Mouse (Mus musculus) induced T-regulatory cell, adult 2 months (primary cell): ENCODE measurements around the gene Pdk2.
A peak's percentile ranks its signal among the peaks of the same experiment; 100 is the strongest.

Experiments
- DNase-seq: peaks from one replicate; pipeline ENCODE4 v3.0.0-alpha.2; 2012; ENCODE audit warnings: low read depth

The Pdk2 gene

GRCm38 (mm10) chr11:95070140-95071107, 29.3 kb upstream of the Pdk2 start:
- DNase-seq: no peak

GRCm38 (mm10) chr11:95069226-95069957, 28.2 kb upstream of the Pdk2 start:
- no peak for DNase-seq

GRCm38 (mm10) chr11:95056768-95057501, 15.8 kb upstream of the Pdk2 start:
- no peak for DNase-seq

- DNase-seq: no peak
These were observed 11.9 kb upstream of the Pdk2 start for GRCm38 (mm10) chr11:95053062-95053461.

- DNase-seq: peak; percentile 80
These were observed 6.0 kb upstream of the Pdk2 start for GRCm38 (mm10) chr11:95046980-95047680.

- no peak for DNase-seq
These were observed 3.2 kb upstream of the Pdk2 start for GRCm38 (mm10) chr11:95044185-95044870.

- DNase-seq: no peak
These were observed 2.5 kb upstream of the Pdk2 start for GRCm38 (mm10) chr11:95043608-95044007.

- no peak for DNase-seq
These were observed 1.9 kb upstream of the Pdk2 start for GRCm38 (mm10) chr11:95043060-95043459.

GRCm38 (mm10) chr11:95042096-95042495, 942 bp upstream of the Pdk2 start:
- peak; percentile 80 for DNase-seq

- peak; percentile 30 for DNase-seq
These were observed 539 bp downstream of the Pdk2 start for GRCm38 (mm10) chr11:95040491-95041138.

GRCm38 (mm10) chr11:95039766-95040165, 1.4 kb downstream of the Pdk2 start:
- no peak for DNase-seq

- DNase-seq: no peak
These were observed 2.1 kb downstream of the Pdk2 start for GRCm38 (mm10) chr11:95038818-95039655.

GRCm38 (mm10) chr11:95038156-95038817, 2.9 kb downstream of the Pdk2 start:
- DNase-seq: no peak

GRCm38 (mm10) chr11:95037306-95037705, 3.8 kb downstream of the Pdk2 start:
- no peak for DNase-seq

- DNase-seq: no peak
These were observed 4.6 kb downstream of the Pdk2 start for GRCm38 (mm10) chr11:95036521-95036920.

GRCm38 (mm10) chr11:95034902-95035301, 6.3 kb downstream of the Pdk2 start:
- no peak for DNase-seq

- no peak for DNase-seq
These were observed 7.5 kb downstream of the Pdk2 start for GRCm38 (mm10) chr11:95033617-95034016.

GRCm38 (mm10) chr11:95032945-95033344, 8.2 kb downstream of the Pdk2 start:
- no peak for DNase-seq

GRCm38 (mm10) chr11:95027850-95028470, 13.2 kb downstream of the Pdk2 start:
- no peak for DNase-seq
